Comparison of ENCODE assay signal across 8 mouse cellular contexts in genomic region chr8:69653808-69654357, GRCm38 (mm10). TPM values are rescaled to one million over a fixed set of nuclear protein-coding genes. Genes with fewer than 3 reads are reported as not detected.
DNase-seq lines count a peak whose midpoint lies in the region; ATAC-seq and TF ChIP-seq lines count a peak whose summit lies in the region.

No protein-coding gene starts in this region.

- 0 out of 2 replicates have a peak overlapping the region, but pooled peaks have one; percentile 70 for H3K9ac ChIP-seq in kidney, embryonic 15.5 days
- H3K9ac ChIP-seq in embryonic facial prominence, embryonic 12.5 days = no peak overlapping the region
- H3K9ac ChIP-seq in hindbrain, embryonic 15.5 days = peak overlapping the region; percentile 20; the same call in 1 of the 2 replicates
- peak overlapping the region; percentile 62; the same call in 1 of the 2 replicates for H3K9ac ChIP-seq in midbrain, embryonic 15.5 days

- peak overlapping the region; percentile 65 for H3K4me3 ChIP-seq in kidney, embryonic 15.5 days (replicated peaks)
- peak overlapping the region; percentile 63 for H3K4me3 ChIP-seq in embryonic facial prominence, embryonic 12.5 days
- H3K4me3 ChIP-seq in hindbrain, embryonic 15.5 days = peak overlapping the region; percentile 61
- peak overlapping the region; percentile 71 for H3K4me3 ChIP-seq in midbrain, embryonic 15.5 days
- H3K4me3 ChIP-seq in kidney, adult 2 months (ENCODE audit: insufficient read depth, low read depth, low read length) = no peak overlapping the region

- DNase-seq in kidney, postnatal 10 days = no peak
- DNase-seq in adipocyte (ENCODE audit: low spot score) = no peak
- DNase-seq in urinary bladder, postnatal 14 days (ENCODE audit: low spot score) = no peak
- no peak for DNase-seq in kidney, adult 2 months

- ATAC-seq in kidney, embryonic 15.5 days (replicated peaks; ENCODE audit: low FRiP score) = no peak
- no peak for ATAC-seq in embryonic facial prominence, embryonic 12.5 days (ENCODE audit: insufficient number of reproducible peaks, insufficient read depth, low FRiP score, low TSS enrichment)
- ATAC-seq in hindbrain, embryonic 15.5 days (ENCODE audit: low FRiP score, low read depth) = no peak
- ATAC-seq in midbrain, embryonic 15.5 days (replicated peaks) = peak; percentile 28; the same call in 1 of the 2 replicates

- no peak for TF ChIP-seq CTCF in kidney, adult 2 months (conservative IDR thresholded peaks at IDR 0.05; ENCODE audit: insufficient read depth, insufficient read length, low read depth, low read length)

- no peaks in the 10 kb centered on the region for H3K36me3 ChIP-seq in kidney, embryonic 15.5 days
- no peaks in the 10 kb centered on the region for H3K36me3 ChIP-seq in embryonic facial prominence, embryonic 12.5 days
- H3K36me3 ChIP-seq in hindbrain, embryonic 15.5 days = no peaks in the 10 kb centered on the region
- H3K36me3 ChIP-seq in midbrain, embryonic 15.5 days (replicated peaks) = no peaks in the 10 kb centered on the region
- no peaks in the 10 kb centered on the region for H3K36me3 ChIP-seq in kidney, adult 2 months (ENCODE audit: control insufficient read depth, insufficient read depth, low read length)

- peaks cover 8% of the 10 kb centered on the region; the same call in 1 of the 2 replicates for H3K4me1 ChIP-seq in kidney, embryonic 15.5 days
- no peaks in the 10 kb centered on the region for H3K4me1 ChIP-seq in embryonic facial prominence, embryonic 12.5 days
- peaks cover 9% of the 10 kb centered on the region; the same call in 1 of the 2 replicates for H3K4me1 ChIP-seq in hindbrain, embryonic 15.5 days (replicated peaks)
- H3K4me1 ChIP-seq in midbrain, embryonic 15.5 days = peaks cover 11% of the 10 kb centered on the region
- H3K4me1 ChIP-seq in kidney, adult 2 months (ENCODE audit: control insufficient read depth, insufficient read depth, low read length) = no peaks in the 10 kb centered on the region

- no peaks in the 10 kb centered on the region for H3K9me3 ChIP-seq in kidney, embryonic 15.5 days (replicated peaks)
- 0 out of 2 replicates have a peak, but pooled peaks cover 6% of the 10 kb centered on the region for H3K9me3 ChIP-seq in embryonic facial prominence, embryonic 12.5 days
- no peaks in the 10 kb centered on the region for H3K9me3 ChIP-seq in hindbrain, embryonic 15.5 days
- no peaks in the 10 kb centered on the region for H3K9me3 ChIP-seq in midbrain, embryonic 15.5 days

- 46% methylated on average over 10 of the region's 10 CpGs for WGBS in kidney, embryonic 15.5 days
- WGBS in embryonic facial prominence, embryonic 12.5 days = 44% methylated on average over 10 of the region's 10 CpGs
- WGBS in hindbrain, embryonic 15.5 days = 44% methylated on average over 10 of the region's 10 CpGs
- WGBS in midbrain, embryonic 15.5 days = 45% methylated on average over 10 of the region's 10 CpGs
- 44% methylated on average over 10 of the region's 10 CpGs for WGBS in kidney, adult 2 months

- peak overlapping the region; percentile 88 for H3K4me2 ChIP-seq in kidney, embryonic 15.5 days
- peak overlapping the region; percentile 84 for H3K4me2 ChIP-seq in embryonic facial prominence, embryonic 12.5 days (replicated peaks)
- H3K4me2 ChIP-seq in hindbrain, embryonic 15.5 days = peak overlapping the region; percentile 88
- peak overlapping the region; percentile 72 for H3K4me2 ChIP-seq in midbrain, embryonic 15.5 days

- peak overlapping the region; percentile 96; the same call in 1 of the 2 replicates for H3K27ac ChIP-seq in kidney, embryonic 15.5 days
- H3K27ac ChIP-seq in embryonic facial prominence, embryonic 12.5 days = 0 out of 2 replicates have a peak overlapping the region, but pooled peaks have one; percentile 86
- H3K27ac ChIP-seq in hindbrain, embryonic 15.5 days (replicated peaks) = peak overlapping the region; percentile 83
- peak overlapping the region; percentile 90 for H3K27ac ChIP-seq in midbrain, embryonic 15.5 days
- H3K27ac ChIP-seq in kidney, adult 2 months (ENCODE audit: insufficient read depth, low read depth, low read length) = no peak overlapping the region

- no peaks in the 10 kb centered on the region for H3K27me3 ChIP-seq in kidney, embryonic 15.5 days
- no peaks in the 10 kb centered on the region for H3K27me3 ChIP-seq in embryonic facial prominence, embryonic 12.5 days
- no peaks in the 10 kb centered on the region for H3K27me3 ChIP-seq in hindbrain, embryonic 15.5 days
- no peaks in the 10 kb centered on the region for H3K27me3 ChIP-seq in midbrain, embryonic 15.5 days (replicated peaks)
- H3K27me3 ChIP-seq in kidney, adult 2 months (replicated peaks; ENCODE audit: control insufficient read depth, insufficient read depth, low read length) = no peaks in the 10 kb centered on the region

- no peak for TF ChIP-seq POLR2A in kidney, adult 2 months (IDR thresholded peaks at IDR 0.05; ENCODE audit: low read depth, low read length)

RNA-seq across cellular contexts. Expression of gene Zfp964, which starts 0.4 kb away (rescaled TPM):
- 2.3 and 2.5 TPM in 2 replicates for polyA plus RNA-seq in kidney, embryonic 15.5 days (2015; fragmentation: Nextera tagmentation; extraction: Ambion mirVana)
- polyA plus RNA-seq in embryonic facial prominence, embryonic 12.5 days (2016; fragmentation: Nextera tagmentation; extraction: Ambion mirVana) = 2.5 and 2.9 TPM in 2 replicates
- 2.4 and 2.6 TPM in 2 replicates for polyA plus RNA-seq in hindbrain, embryonic 15.5 days (2015; fragmentation: Nextera tagmentation; extraction: Ambion mirVana)
- 2.6 and 3.0 TPM in 2 replicates for polyA plus RNA-seq in midbrain, embryonic 15.5 days (2015; fragmentation: Nextera tagmentation; extraction: Ambion mirVana)
- 0.80 and 0.97 TPM in 2 replicates for polyA plus RNA-seq in kidney, adult 2 months (2012; rRNA removed)

RNA-seq across cellular contexts. Expression of gene Zfp868, which starts 28.5 kb away (rescaled TPM):
- polyA plus RNA-seq in kidney, embryonic 15.5 days (2015; fragmentation: Nextera tagmentation; extraction: Ambion mirVana) = 24.4 and 25.5 TPM in 2 replicates
- polyA plus RNA-seq in embryonic facial prominence, embryonic 12.5 days (2016; fragmentation: Nextera tagmentation; extraction: Ambion mirVana) = 29.5 and 34.5 TPM in 2 replicates
- polyA plus RNA-seq in hindbrain, embryonic 15.5 days (2015; fragmentation: Nextera tagmentation; extraction: Ambion mirVana) = 33.9 and 36.0 TPM in 2 replicates
- polyA plus RNA-seq in midbrain, embryonic 15.5 days (2015; fragmentation: Nextera tagmentation; extraction: Ambion mirVana) = 39.5 and 41.8 TPM in 2 replicates
- 4.0 and 4.3 TPM in 2 replicates for polyA plus RNA-seq in kidney, adult 2 months (2012; rRNA removed)

RNA-seq across cellular contexts. Expression of gene Zfp869, which starts 56.6 kb away (rescaled TPM):
- polyA plus RNA-seq in kidney, embryonic 15.5 days (2015; fragmentation: Nextera tagmentation; extraction: Ambion mirVana) = 28.7 and 30.9 TPM in 2 replicates
- 31.8 and 33.4 TPM in 2 replicates for polyA plus RNA-seq in embryonic facial prominence, embryonic 12.5 days (2016; fragmentation: Nextera tagmentation; extraction: Ambion mirVana)
- 22.8 and 24.9 TPM in 2 replicates for polyA plus RNA-seq in hindbrain, embryonic 15.5 days (2015; fragmentation: Nextera tagmentation; extraction: Ambion mirVana)
- 26.1 and 27.5 TPM in 2 replicates for polyA plus RNA-seq in midbrain, embryonic 15.5 days (2015; fragmentation: Nextera tagmentation; extraction: Ambion mirVana)
- 3.3 and 4.2 TPM in 2 replicates for polyA plus RNA-seq in kidney, adult 2 months (2012; rRNA removed)
